Mouse (Mus musculus): ENCODE results near the gene Cyth2. TPM values are rescaled to one million over a fixed set of nuclear protein-coding genes. Genes with fewer than 3 reads are reported as not detected.

Gene Cyth2
- polyA plus RNA-seq, 1 experiment from 2014 or later = 89.7 TPM

DNA sequence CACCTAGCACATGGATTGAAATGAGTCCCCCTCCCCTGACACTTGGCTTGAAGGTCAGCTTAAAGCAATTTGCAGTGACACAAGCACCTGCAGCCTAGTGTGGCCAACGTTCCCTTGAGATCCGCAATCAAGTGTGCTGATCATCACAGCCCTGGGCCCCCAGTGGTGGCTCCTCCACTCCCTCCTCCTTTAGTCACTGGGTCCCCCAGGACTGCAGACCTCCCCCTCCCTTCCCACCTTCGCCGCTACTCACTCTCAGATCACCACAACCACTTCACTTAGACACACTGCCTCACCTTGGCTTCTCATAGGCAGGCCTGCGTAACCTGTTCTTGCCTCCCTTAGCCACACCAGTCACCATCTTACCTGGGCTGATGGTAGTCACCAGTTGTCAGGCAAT lies 8.4 kb downstream of the Cyth2 start:
- no peak overlapping the region for H3K27ac ChIP-seq (ENCODE audit: low read depth, low read length)
- H3K4me3 ChIP-seq (ENCODE audit: low read depth, low read length) = no peak overlapping the region
- H3K4me2 ChIP-seq = no peak overlapping the region
- no peak overlapping the region for H3K9ac ChIP-seq (ENCODE audit: low read depth, low read length)
- H3K27me3 ChIP-seq (ENCODE audit: control insufficient read depth, insufficient read depth, low read length) = no peaks in the 10 kb centered on the region
- peaks cover 3% of the 10 kb centered on the region; the same call in 1 of the 2 replicates for H3K4me1 ChIP-seq (ENCODE audit: control insufficient read depth, insufficient read depth, low read length)
- peaks cover 37% of the 10 kb centered on the region for H3K36me3 ChIP-seq (ENCODE audit: control insufficient read depth, insufficient read depth, low read length)
- 62% methylated on average over 5 of the region's 5 CpGs for WGBS (ENCODE audit: insufficient replicate concordance)
- H3K9me3 ChIP-seq (replicated peaks; ENCODE audit: control insufficient read depth, low read length) = no peaks in the 10 kb centered on the region
- ATAC-seq (replicated peaks; ENCODE audit: insufficient number of reproducible peaks, low FRiP score, low TSS enrichment) = no peak

DNA sequence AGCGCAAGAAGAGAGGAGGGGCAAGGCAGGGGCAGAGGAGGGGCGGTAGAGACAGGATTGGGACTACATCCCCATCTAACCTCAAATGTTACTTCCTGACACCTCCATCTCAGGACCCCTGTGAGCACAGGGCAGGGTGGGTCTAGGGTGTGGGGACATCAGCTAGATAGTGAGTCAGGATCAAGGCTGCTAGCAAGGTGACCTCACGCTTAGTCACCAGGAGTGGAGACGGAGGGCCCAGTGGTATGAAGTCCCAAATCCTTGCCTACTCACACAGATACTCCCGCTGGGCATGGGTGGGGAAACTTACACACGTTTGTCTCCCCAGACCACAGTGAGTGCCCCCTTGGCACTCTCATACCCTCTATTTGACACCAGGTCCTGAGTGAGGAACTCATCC lies 11.8 kb downstream of the Cyth2 start:
- Histone ChIP-seq H3K27me3 (ENCODE audit: control insufficient read depth, insufficient read depth, low read length) (peaks cover 26% of the 10 kb centered on the region), H3K4me2 (no peak overlapping the region), H3K4me1 (ENCODE audit: control insufficient read depth, insufficient read depth, low read length) (peaks cover 15% of the 10 kb centered on the region; the same call in 1 of the 2 replicates), H3K36me3 (ENCODE audit: control insufficient read depth, insufficient read depth, low read length) (peaks cover 6% of the 10 kb centered on the region; the same call in 1 of the 2 replicates), H3K4me3 (ENCODE audit: low read depth, low read length) (no peak overlapping the region), H3K27ac (ENCODE audit: low read depth, low read length) (no peak overlapping the region), H3K9ac (ENCODE audit: low read depth, low read length) (no peak overlapping the region), H3K9me3 (replicated peaks; ENCODE audit: control insufficient read depth, low read length) (no peaks in the 10 kb centered on the region)
- WGBS (ENCODE audit: insufficient replicate concordance) = 81% methylated on average over 6 of the region's 6 CpGs
- ATAC-seq (replicated peaks; ENCODE audit: insufficient number of reproducible peaks, low FRiP score, low TSS enrichment) = no peak

DNA sequence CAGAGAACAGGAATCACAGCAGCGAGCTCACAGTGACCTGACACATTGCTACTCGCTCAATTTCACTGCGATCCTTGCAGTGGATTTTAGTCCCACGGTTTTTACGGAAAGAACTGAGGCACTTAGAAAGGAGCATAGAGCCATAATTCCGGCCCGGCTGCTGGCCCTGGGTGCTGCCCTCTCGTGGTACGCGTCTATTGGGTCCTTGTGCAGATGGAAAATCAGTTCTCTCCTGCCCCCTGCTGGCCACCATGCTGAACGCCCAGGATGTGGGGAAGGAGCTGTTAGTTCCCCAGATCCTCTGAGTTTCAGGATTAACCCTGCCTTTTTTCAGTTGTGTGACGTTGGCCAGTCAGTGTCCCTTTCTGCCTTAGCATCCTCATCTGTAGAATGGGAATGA lies 13.0 kb downstream of the Cyth2 start:
- Histone ChIP-seq H3K27me3 (ENCODE audit: control insufficient read depth, insufficient read depth, low read length) (peaks cover 35% of the 10 kb centered on the region), H3K9me3 (replicated peaks; ENCODE audit: control insufficient read depth, low read length) (no peaks in the 10 kb centered on the region), H3K36me3 (ENCODE audit: control insufficient read depth, insufficient read depth, low read length) (no peaks in the 10 kb centered on the region), H3K9ac (ENCODE audit: low read depth, low read length) (0 out of 2 replicates have a peak overlapping the region, but pooled peaks have one; percentile 7), H3K4me2 (peak overlapping the region; percentile 56), H3K4me3 (ENCODE audit: low read depth, low read length) (peak overlapping the region; percentile 28; the same call in 1 of the 2 replicates), H3K27ac (ENCODE audit: low read depth, low read length) (no peak overlapping the region), H3K4me1 (ENCODE audit: control insufficient read depth, insufficient read depth, low read length) (peaks cover 16% of the 10 kb centered on the region; the same call in 1 of the 2 replicates)
- WGBS (ENCODE audit: insufficient replicate concordance) = 3% methylated on average over 12 of the region's 12 CpGs
- no peak for ATAC-seq (replicated peaks; ENCODE audit: insufficient number of reproducible peaks, low FRiP score, low TSS enrichment)

DNA sequence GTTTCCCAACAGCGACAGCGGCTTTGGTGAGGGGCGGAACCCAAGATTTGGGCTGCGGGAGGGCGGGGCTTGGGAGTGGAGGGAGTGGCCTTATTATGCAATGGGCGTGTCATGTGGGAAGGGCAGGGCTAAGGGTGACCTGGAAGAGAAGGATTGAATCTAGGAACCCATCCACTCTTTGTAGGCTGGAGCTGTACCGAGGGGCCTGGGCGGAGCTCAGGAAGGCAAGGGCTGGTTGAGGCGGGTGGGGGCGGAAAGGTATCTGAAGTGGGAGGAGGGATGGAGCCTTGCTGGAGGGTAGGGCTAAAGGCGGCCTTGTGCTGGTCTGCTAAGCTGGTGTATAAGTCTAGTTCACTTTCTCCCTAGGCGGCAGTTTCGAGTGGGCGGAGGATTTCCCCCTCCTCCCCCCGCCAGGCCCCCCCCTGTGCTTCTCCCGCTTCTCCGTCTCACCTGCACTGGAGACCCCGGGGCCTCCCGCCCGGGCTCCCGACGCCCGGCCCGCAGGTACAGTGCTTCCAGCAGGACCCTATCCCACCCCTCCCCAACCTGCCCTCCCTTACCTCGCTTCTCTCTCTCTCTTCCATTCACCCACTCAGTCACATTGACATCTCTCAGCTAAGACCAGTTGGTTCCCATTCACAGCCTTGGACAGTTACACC lies 13.7 kb downstream of the Cyth2 start:
- 7% methylated on average over 24 of the region's 25 CpGs for WGBS (ENCODE audit: insufficient replicate concordance)
- Histone ChIP-seq H3K4me2 (peak overlapping the region; percentile 56), H3K27ac (ENCODE audit: low read depth, low read length) (no peak overlapping the region), H3K9me3 (replicated peaks; ENCODE audit: control insufficient read depth, low read length) (no peaks in the 10 kb centered on the region), H3K27me3 (ENCODE audit: control insufficient read depth, insufficient read depth, low read length) (peaks cover 39% of the 10 kb centered on the region), H3K4me3 (ENCODE audit: low read depth, low read length) (peak overlapping the region; percentile 28), H3K9ac (ENCODE audit: low read depth, low read length) (0 out of 2 replicates have a peak overlapping the region, but pooled peaks have one; percentile 7), H3K36me3 (ENCODE audit: control insufficient read depth, insufficient read depth, low read length) (no peaks in the 10 kb centered on the region), H3K4me1 (ENCODE audit: control insufficient read depth, insufficient read depth, low read length) (peaks cover 16% of the 10 kb centered on the region; the same call in 1 of the 2 replicates)
- ATAC-seq (replicated peaks; ENCODE audit: insufficient number of reproducible peaks, low FRiP score, low TSS enrichment) = no peak

DNA sequence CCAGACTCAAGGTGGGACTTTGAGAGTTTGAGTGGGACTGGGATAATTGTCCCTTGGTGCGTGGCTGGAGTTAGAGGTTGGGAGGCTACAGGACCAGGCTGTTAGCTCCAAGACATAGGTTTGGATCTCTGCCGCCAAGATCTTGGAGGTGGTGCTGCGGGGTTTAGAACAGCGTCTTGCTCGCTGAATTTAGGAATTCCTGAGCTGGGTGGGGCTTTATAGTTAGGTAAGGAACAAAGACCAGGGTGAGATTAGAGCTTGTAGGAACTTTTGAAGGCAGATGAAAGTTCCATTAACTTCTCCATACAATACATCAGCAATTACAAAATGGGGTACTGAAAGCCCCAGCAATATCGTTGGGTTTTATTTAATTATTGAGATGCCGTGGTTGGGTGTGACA lies 14.4 kb downstream of the Cyth2 start:
- H3K27me3 ChIP-seq (ENCODE audit: control insufficient read depth, insufficient read depth, low read length) = peaks cover 46% of the 10 kb centered on the region
- 31% methylated on average over 7 of the region's 7 CpGs for WGBS (ENCODE audit: insufficient replicate concordance)
- H3K9ac ChIP-seq (ENCODE audit: low read depth, low read length) = no peak overlapping the region
- peaks cover 16% of the 10 kb centered on the region; the same call in 1 of the 2 replicates for H3K4me1 ChIP-seq (ENCODE audit: control insufficient read depth, insufficient read depth, low read length)
- H3K4me3 ChIP-seq (ENCODE audit: low read depth, low read length) = no peak overlapping the region
- H3K36me3 ChIP-seq (ENCODE audit: control insufficient read depth, insufficient read depth, low read length) = no peaks in the 10 kb centered on the region
- H3K4me2 ChIP-seq = peak overlapping the region; percentile 56
- H3K27ac ChIP-seq (ENCODE audit: low read depth, low read length) = no peak overlapping the region
- H3K9me3 ChIP-seq (replicated peaks; ENCODE audit: control insufficient read depth, low read length) = no peaks in the 10 kb centered on the region
- no peak for ATAC-seq (replicated peaks; ENCODE audit: insufficient number of reproducible peaks, low FRiP score, low TSS enrichment)

DNA sequence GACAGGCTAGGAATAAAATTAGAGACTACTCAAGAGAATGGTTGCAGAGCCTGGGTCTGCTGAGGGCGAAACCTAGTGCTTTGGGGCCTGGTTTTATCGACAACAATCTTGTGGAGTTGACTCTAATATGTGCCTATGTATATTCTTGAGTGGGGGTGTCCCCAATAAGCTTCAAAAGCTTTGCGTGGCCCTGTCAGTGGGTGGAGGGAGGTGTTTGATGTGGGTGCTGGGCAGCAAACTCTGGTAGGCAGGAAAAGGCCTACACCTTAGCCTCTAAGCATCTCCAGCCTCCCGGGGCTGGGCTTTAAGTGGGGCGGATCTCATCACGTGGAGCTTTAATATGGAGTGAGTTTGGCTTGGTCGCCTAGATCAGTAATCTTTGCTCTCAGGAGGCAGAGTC lies 15.4 kb downstream of the Cyth2 start:
- WGBS (ENCODE audit: insufficient replicate concordance) = 43% methylated on average over 7 of the region's 7 CpGs
- no peak for ATAC-seq (replicated peaks; ENCODE audit: insufficient number of reproducible peaks, low FRiP score, low TSS enrichment)
- no peaks in the 10 kb centered on the region; the same call in 1 of the 2 replicates for H3K36me3 ChIP-seq (ENCODE audit: control insufficient read depth, insufficient read depth, low read length)
- H3K4me2 ChIP-seq = peak overlapping the region; percentile 85
- peak overlapping the region; percentile 48; the same call in 1 of the 2 replicates for H3K4me3 ChIP-seq (ENCODE audit: low read depth, low read length)
- H3K9ac ChIP-seq (ENCODE audit: low read depth, low read length) = no peak overlapping the region
- no peak overlapping the region for H3K27ac ChIP-seq (ENCODE audit: low read depth, low read length)
- H3K27me3 ChIP-seq (ENCODE audit: control insufficient read depth, insufficient read depth, low read length) = peaks cover 57% of the 10 kb centered on the region
- no peaks in the 10 kb centered on the region for H3K9me3 ChIP-seq (replicated peaks; ENCODE audit: control insufficient read depth, low read length)
- peaks cover 16% of the 10 kb centered on the region; the same call in 1 of the 2 replicates for H3K4me1 ChIP-seq (ENCODE audit: control insufficient read depth, insufficient read depth, low read length)

DNA sequence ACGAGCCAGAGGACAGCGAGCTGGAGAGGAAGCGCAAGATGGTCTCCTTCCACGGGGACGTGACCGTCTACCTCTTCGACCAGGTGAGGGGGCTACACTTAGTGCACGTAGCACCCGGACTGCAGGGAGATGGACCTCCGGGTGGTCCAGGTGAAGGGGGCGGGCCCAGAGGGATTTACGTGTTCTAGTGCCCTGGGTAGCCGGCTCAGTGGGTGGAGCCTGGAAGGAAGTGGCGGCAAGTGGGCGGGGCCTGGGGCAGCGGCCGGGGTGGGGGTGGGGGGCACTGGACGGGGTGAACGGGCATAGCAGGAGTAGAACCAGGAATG lies 15.9 kb downstream of the Cyth2 start:
- H3K4me1 ChIP-seq (ENCODE audit: control insufficient read depth, insufficient read depth, low read length) = peaks cover 16% of the 10 kb centered on the region; the same call in 1 of the 2 replicates
- H3K4me2 ChIP-seq = peak overlapping the region; percentile 85
- H3K9me3 ChIP-seq (replicated peaks; ENCODE audit: control insufficient read depth, low read length) = no peaks in the 10 kb centered on the region
- H3K27me3 ChIP-seq (ENCODE audit: control insufficient read depth, insufficient read depth, low read length) = peaks cover 61% of the 10 kb centered on the region
- WGBS (ENCODE audit: insufficient replicate concordance) = 3% methylated on average over 19 of the region's 19 CpGs
- no peak for ATAC-seq (replicated peaks; ENCODE audit: insufficient number of reproducible peaks, low FRiP score, low TSS enrichment)
- H3K36me3 ChIP-seq (ENCODE audit: control insufficient read depth, insufficient read depth, low read length) = no peaks in the 10 kb centered on the region; the same call in 1 of the 2 replicates
- H3K27ac ChIP-seq (ENCODE audit: low read depth, low read length) = no peak overlapping the region
- H3K4me3 ChIP-seq (ENCODE audit: low read depth, low read length) = peak overlapping the region; percentile 48
- H3K9ac ChIP-seq (ENCODE audit: low read depth, low read length) = peak overlapping the region; percentile 62

DNA sequence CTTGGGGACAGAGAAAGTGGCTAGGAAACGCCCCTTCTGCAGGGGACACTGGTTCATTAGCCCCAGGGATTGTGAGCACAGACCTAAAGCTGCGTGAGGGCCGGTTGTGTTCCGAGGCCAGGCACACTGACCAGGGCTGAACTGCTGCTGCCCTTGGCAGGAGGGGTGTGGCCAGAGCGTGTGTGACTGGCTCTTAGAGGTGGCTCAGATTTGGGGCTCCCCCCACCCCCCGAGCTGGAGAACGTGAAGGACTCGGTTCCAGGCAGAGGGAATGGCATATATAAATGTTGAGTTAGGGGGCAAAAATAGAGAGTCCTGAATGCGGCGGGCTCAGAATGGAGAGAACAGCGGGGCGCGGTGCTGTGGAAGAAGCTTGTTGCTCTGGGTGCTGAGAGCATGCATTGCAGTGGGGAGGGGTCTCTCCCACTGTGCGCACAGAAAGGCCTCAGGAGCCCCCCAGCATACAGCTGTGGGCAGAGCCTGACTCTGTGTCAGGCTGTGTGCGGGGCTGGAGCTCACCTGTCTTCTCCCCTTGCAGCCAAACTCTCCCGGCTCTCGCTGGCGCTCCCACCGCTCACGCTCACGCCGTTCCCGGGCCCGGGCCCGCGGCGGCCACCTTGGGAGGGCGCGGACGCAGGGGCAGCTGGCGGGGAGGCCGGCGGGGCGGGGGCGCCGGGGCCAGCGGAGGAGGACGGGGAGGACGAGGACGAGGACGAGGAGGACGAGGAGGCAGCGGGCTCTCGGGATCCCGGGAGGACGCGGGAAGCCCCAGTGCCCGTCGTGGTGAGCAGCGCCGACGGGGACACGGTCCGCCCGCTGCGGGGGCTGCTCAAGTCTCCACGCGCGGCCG lies 16.5 kb downstream of the Cyth2 start:
- 2% methylated on average over 59 of the region's 60 CpGs for WGBS (ENCODE audit: insufficient replicate concordance)

More for the DNA sequence above, 16.5 kb downstream of the Cyth2 start:
- Histone ChIP-seq H3K36me3 (ENCODE audit: control insufficient read depth, insufficient read depth, low read length) (no peaks in the 10 kb centered on the region; the same call in 1 of the 2 replicates), H3K4me3 (ENCODE audit: low read depth, low read length) (peak overlapping the region; percentile 48), H3K4me1 (ENCODE audit: control insufficient read depth, insufficient read depth, low read length) (peaks cover 16% of the 10 kb centered on the region; the same call in 1 of the 2 replicates), H3K4me2 (peak overlapping the region; percentile 85), H3K9me3 (replicated peaks; ENCODE audit: control insufficient read depth, low read length) (no peaks in the 10 kb centered on the region), H3K27ac (ENCODE audit: low read depth, low read length) (no peak overlapping the region), H3K27me3 (ENCODE audit: control insufficient read depth, insufficient read depth, low read length) (peaks cover 67% of the 10 kb centered on the region), H3K9ac (ENCODE audit: low read depth, low read length) (peak overlapping the region; percentile 62)
- ATAC-seq (replicated peaks; ENCODE audit: insufficient number of reproducible peaks, low FRiP score, low TSS enrichment) = no peak
